Mouse (Mus musculus) stomach, embryonic 16.5 days (tissue): ENCODE results near the gene Inava. TPM values are rescaled to one million over a fixed set of nuclear protein-coding genes. Genes with fewer than 3 reads are reported as not detected.

Experiments
- ATAC-seq: fragments of 200-750 bp; cut with Nextera tagmentation; 2 replicates; pipeline ENCODE4 v1.8.0; 2017; ENCODE audit warnings: moderate number of reproducible peaks, moderate TSS enrichment; ENCODE audit not compliant: insufficient read depth, low FRiP score
- H3K27ac ChIP-seq: fragments of 300-500 bp; sonication (generic); 2 replicates; pipeline ENCODE4 v1.5.1; 2014; ENCODE audit warnings: low read length
- H3K27me3 ChIP-seq: fragments of 300-500 bp; sonication (generic); 2 replicates; pipeline ENCODE4 v1.6.1; 2014; ENCODE audit warnings: low read length, control low read depth, mixed read lengths; ENCODE audit not compliant: control insufficient read depth, insufficient read depth
- H3K36me3 ChIP-seq: fragments of 300-500 bp; sonication (generic); 2 replicates; pipeline ENCODE4 v1.6.1; 2014; ENCODE audit warnings: low read length; ENCODE audit not compliant: control insufficient read depth, insufficient read depth
- H3K4me1 ChIP-seq: fragments of 300-500 bp; sonication (generic); 2 replicates; pipeline ENCODE4 v1.6.1; 2014; ENCODE audit warnings: low read length, control low read depth, mixed read lengths; ENCODE audit not compliant: control insufficient read depth, insufficient read depth
- H3K4me2 ChIP-seq: fragments of 300-500 bp; sonication (generic); 2 replicates; pipeline ENCODE4 v1.6.1; 2014; ENCODE audit warnings: low read depth, low read length, mixed read lengths
- H3K4me3 ChIP-seq: fragments of 300-500 bp; sonication (generic); replicated peaks from 2 replicates; pipeline ENCODE4 v1.5.1; 2014; ENCODE audit warnings: mild to moderate bottlenecking, low read length
- H3K9ac ChIP-seq: fragments of 300-500 bp; sonication (generic); 2 replicates; pipeline ENCODE4 v1.6.1; 2014; ENCODE audit warnings: low read length
- H3K9me3 ChIP-seq: fragments of 300-500 bp; sonication (generic); replicated peaks from 2 replicates; pipeline ENCODE4 v1.6.1; 2016; ENCODE audit warnings: low read length, control low read depth; ENCODE audit not compliant: control insufficient read depth
- WGBS: fragments of 180-500 bp; shearing (Covaris S2); extraction: QIAGEN DNeasy Blood & Tissue Kit; methylation state at CpG from one replicate; pipeline ENCODE4 v1.1.7; 2014; 5-methylcytosine and 5-hydroxymethylcytosine counted together
- polyA plus RNA-seq: library from polyadenylated mRNA; unstranded; fragments of >200 nt; fragmentation: Nextera tagmentation; extraction: Ambion mirVana; gene quantifications from 2 replicates; pipeline ENCODE4 v1.2.1, GENCODE M21; 2015

The Inava gene
- polyA plus RNA-seq, result 39.8 and 44.1 TPM in 2 replicates

GRCm38 (mm10) chr1:136233892-136234594, at the start of gene Inava:
Inava (minus strand) TSS chr1:136234264.
- Histone ChIP-seq H3K27ac (peak within 1 kb of the TSS; percentile 88), H3K9me3 (no peaks in the 10 kb centered on the region)
- under 1% methylated on average over 51 of the region's 51 CpGs for WGBS

DNA sequence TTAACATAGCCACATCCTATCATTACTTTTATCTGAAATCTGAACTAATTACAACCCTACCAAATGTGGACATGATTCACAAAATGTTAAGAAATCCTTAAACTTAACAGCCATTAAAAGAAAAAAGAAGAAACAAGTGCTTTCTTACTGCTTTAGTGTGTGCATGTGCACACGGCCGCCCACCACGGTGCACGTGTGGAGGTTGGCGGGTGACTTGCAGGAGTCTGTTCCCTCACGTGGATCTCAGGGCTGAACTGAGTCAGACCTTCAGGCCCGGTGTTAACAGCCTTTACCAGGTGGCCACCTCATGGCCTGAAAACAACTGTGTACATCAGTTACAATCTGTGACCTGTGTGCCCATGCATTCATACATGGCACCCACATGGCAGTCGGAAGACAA, 43.3 kb upstream of the Inava start:
- 92% methylated on average over 8 of the region's 8 CpGs for WGBS
- Histone ChIP-seq H3K9me3 (no peaks in the 10 kb centered on the region), H3K9ac (no peak overlapping the region), H3K27me3 (no peaks in the 10 kb centered on the region), H3K36me3 (peaks cover 38% of the 10 kb centered on the region), H3K4me3 (no peak overlapping the region), H3K27ac (no peak overlapping the region), H3K4me1 (no peaks in the 10 kb centered on the region), H3K4me2 (no peak overlapping the region)
- ATAC-seq, result no peak

More at GRCm38 (mm10) chr1:136233892-136234594, at the start of gene Inava:
- peak within 1 kb of the TSS; percentile 75 for H3K9ac ChIP-seq
- H3K27me3 ChIP-seq, result no peaks in the 10 kb centered on the region
- peak within 1 kb of the TSS; percentile 70 for H3K4me2 ChIP-seq
- peak; percentile 35; the same call in 1 of the 2 replicates for ATAC-seq
- H3K4me3 ChIP-seq, result peak within 1 kb of the TSS; percentile 59
- no peaks in the 10 kb centered on the region for H3K36me3 ChIP-seq
- H3K4me1 ChIP-seq, result peaks cover 21% of the 10 kb centered on the region; the same call in 1 of the 2 replicates

DNA sequence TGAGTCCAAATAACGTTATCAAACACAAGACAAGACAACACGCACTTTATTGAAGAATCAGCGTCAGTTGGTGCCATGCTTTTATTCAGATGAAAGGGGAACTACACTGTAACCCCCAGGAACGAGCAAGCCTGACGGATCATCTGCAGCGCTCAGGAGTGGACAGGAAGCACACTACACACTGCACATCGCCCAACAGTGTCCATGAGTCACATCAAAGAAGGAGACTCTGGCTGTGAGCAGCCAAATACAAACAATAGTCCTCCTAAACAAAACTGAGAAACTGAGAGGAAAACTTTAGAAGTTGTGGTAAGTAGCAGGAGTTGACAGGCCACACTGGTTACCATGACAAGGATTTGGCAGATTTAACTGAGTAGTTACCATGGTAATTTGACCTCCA, 34.2 kb upstream of the Inava start:
- Histone ChIP-seq H3K27ac (no peak overlapping the region), H3K27me3 (no peaks in the 10 kb centered on the region), H3K4me1 (no peaks in the 10 kb centered on the region), H3K36me3 (peaks cover 3% of the 10 kb centered on the region; the same call in 1 of the 2 replicates), H3K9ac (no peak overlapping the region), H3K4me2 (no peak overlapping the region), H3K9me3 (no peaks in the 10 kb centered on the region), H3K4me3 (no peak overlapping the region)
- no peak for ATAC-seq
- 74% methylated on average over 7 of the region's 7 CpGs for WGBS

GRCm38 (mm10) chr1:136266127-136266526, 32.1 kb upstream of the Inava start:
- H3K4me1 ChIP-seq, result no peaks in the 10 kb centered on the region
- 50% methylated on average over 6 of the region's 6 CpGs for WGBS
- H3K36me3 ChIP-seq, result no peaks in the 10 kb centered on the region
- H3K27me3 ChIP-seq, result peaks cover 12% of the 10 kb centered on the region
- H3K4me2 ChIP-seq, result no peak overlapping the region
- H3K4me3 ChIP-seq, result no peak overlapping the region
- no peak overlapping the region for H3K27ac ChIP-seq
- no peaks in the 10 kb centered on the region for H3K9me3 ChIP-seq
- no peak for ATAC-seq
- no peak overlapping the region for H3K9ac ChIP-seq

- Histone ChIP-seq H3K27ac (no peak overlapping the region), H3K36me3 (no peaks in the 10 kb centered on the region), H3K4me3 (no peak overlapping the region), H3K27me3 (peaks cover 39% of the 10 kb centered on the region), H3K9me3 (no peaks in the 10 kb centered on the region), H3K4me1 (peaks cover 12% of the 10 kb centered on the region), H3K4me2 (no peak overlapping the region), H3K9ac (no peak overlapping the region)
- ATAC-seq, result no peak
- 82% methylated on average over 5 of the region's 5 CpGs for WGBS
These were observed 29.3 kb upstream of the Inava start for GRCm38 (mm10) chr1:136263355-136263754.

DNA sequence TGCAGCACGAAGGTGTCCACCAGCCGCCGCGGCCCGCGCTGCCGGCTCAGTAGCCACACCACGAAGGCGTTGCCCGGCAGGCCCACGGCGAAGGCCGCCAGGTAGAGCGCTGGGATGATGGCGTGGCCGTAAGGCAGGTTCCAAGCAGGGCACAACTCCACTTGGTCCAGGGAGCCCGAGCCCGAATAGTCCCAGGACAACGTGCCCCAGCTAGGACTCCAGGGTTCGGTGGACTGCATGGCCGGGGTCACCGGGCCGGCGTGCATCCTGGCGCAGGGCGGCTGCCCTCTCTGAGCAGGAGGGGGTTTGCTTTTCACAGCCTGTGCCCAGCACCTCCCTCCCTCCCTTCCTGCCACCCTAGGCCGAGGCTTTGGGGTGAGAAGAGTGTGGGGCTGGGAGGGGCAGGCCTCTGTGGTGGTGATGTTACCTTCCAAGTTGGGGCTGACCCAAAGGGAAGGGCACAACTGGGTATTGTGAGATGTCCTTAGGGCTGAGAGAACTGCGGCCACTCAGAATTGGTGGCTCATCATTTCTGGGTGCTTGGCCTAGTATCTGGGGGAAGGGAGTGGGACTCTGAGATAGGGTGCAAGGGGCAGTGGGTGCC, 26.7 kb upstream of the Inava start, which contains the start of gene Gpr25:
Gpr25 (minus strand) TSS at position 239 of the 604 bp plus-strand sequence.
- Histone ChIP-seq H3K36me3 (no peaks in the 10 kb centered on the region), H3K9me3 (no peaks in the 10 kb centered on the region), H3K27me3 (peaks cover 55% of the 10 kb centered on the region), H3K9ac (peak within 1 kb of the TSS; percentile 69), H3K4me1 (peaks cover 12% of the 10 kb centered on the region), H3K4me2 (peak within 1 kb of the TSS; percentile 91), H3K4me3 (peak within 1 kb of the TSS; percentile 55), H3K27ac (no peak within 1 kb of the TSS)
- ATAC-seq, result 0 out of 2 replicates have a peak, but pooled peaks have one; percentile 3
- 8% methylated on average over 28 of the region's 28 CpGs for WGBS

DNA sequence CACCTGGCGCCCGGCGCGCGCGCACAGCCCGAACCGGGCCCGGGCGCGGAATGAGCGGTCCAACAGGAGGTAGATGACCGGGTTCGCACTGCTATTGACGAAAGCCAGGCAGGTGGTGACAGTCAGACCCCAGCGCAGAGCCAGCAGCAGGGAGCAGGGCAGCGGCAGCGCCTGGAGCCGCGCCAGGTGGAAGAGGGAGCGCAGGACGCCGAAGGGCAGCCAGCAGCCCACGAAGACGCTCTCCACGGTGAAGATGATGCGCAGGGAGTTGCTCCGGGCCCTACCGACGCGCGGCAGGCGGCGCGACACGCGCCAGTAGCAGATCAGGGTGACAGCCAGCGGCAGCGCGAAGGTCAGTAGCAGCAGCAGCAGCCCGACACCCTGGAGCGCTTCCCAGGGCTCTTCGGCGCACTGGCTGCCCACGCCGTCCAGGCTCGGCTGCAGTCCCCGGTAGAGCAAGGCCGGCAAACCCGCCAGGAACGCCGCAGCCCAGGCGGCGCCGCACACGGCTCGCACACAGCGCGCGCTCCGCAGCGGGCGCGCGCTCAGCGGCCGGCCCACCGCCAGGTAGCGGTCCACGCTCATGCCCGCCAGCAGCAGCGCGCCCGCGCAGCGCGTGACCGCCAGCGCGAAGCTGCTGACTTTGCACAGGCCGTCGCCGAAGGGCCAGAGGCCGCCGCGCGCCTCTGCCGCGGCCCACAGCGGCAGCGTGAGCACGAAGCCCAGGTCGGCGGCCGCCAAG, 26.0 kb upstream of the Inava start:
- H3K9ac ChIP-seq, result peak overlapping the region; percentile 69
- no peak overlapping the region for H3K27ac ChIP-seq
- H3K36me3 ChIP-seq, result no peaks in the 10 kb centered on the region
- ATAC-seq, result peak; percentile 74
- no peaks in the 10 kb centered on the region for H3K9me3 ChIP-seq
- under 1% methylated on average over 95 of the region's 95 CpGs for WGBS
- peaks cover 55% of the 10 kb centered on the region for H3K27me3 ChIP-seq
- peak overlapping the region; percentile 55 for H3K4me3 ChIP-seq
- H3K4me2 ChIP-seq, result peak overlapping the region; percentile 91
- H3K4me1 ChIP-seq, result peaks cover 12% of the 10 kb centered on the region

- Histone ChIP-seq H3K36me3 (no peaks in the 10 kb centered on the region), H3K4me3 (peak overlapping the region; percentile 55), H3K9me3 (no peaks in the 10 kb centered on the region), H3K4me2 (peak overlapping the region; percentile 91), H3K27ac (no peak overlapping the region), H3K27me3 (peaks cover 55% of the 10 kb centered on the region), H3K4me1 (peaks cover 12% of the 10 kb centered on the region), H3K9ac (peak overlapping the region; percentile 69; the same call in 1 of the 2 replicates)
- ATAC-seq, result no peak
- WGBS, result 3% methylated on average over 16 of the region's 16 CpGs
These were observed 25.5 kb upstream of the Inava start for GRCm38 (mm10) chr1:136259543-136259892.

- Histone ChIP-seq H3K4me1 (peaks cover 12% of the 10 kb centered on the region), H3K4me3 (no peak overlapping the region), H3K27ac (no peak overlapping the region), H3K9me3 (no peaks in the 10 kb centered on the region), H3K27me3 (peaks cover 55% of the 10 kb centered on the region), H3K4me2 (no peak overlapping the region), H3K9ac (no peak overlapping the region), H3K36me3 (no peaks in the 10 kb centered on the region)
- 62% methylated on average over 9 of the region's 9 CpGs for WGBS
- ATAC-seq, result no peak
These were observed 24.4 kb upstream of the Inava start for GRCm38 (mm10) chr1:136258495-136258894.
